Mouse (Mus musculus) megakaryocyte, embryonic 14.5 days (primary cell): ENCODE results near the gene AI854703.

Experiments used
- FLI1 ChIP-seq: IDR thresholded peaks from 2 replicates; pipeline ENCODE4 v1.6.1; 2012; ENCODE audit warnings: low read length, inconsistent platforms, mixed read lengths
- GATA1 ChIP-seq: IDR thresholded peaks from 3 replicates; pipeline ENCODE4 v1.6.1; 2012; ENCODE audit warnings: mixed read lengths, low read length, inconsistent platforms, borderline replicate concordance

- TF ChIP-seq FLI1, result no peak
- TF ChIP-seq GATA1, result no peak
Measured at GRCm38 (mm10) chr6:48679701-48680100, 53.1 kb downstream of the AI854703 start.
